Mouse (Mus musculus): ENCODE results near the gene Rab11fip4.

Rab11fip4 gene

DNA sequence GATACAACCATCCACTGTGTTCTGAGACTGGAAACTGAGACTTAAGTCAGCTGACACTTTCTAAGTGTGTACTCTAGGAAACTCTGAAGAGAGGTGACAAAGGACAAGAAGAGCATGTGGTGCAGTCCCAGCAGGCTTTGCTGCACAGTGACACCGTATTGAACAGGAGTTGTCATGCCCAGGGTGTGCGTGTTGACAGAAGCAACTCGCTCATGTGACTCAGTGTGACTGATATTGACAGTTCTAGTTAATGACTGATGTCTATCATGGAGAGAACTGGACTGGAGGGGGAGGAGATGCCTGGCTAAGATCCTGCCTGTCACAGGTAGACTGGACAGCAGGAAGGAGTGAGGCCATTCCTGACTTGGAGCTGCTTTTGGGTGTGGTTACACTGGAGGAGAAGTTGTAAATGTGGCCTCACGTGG lies 63.4 kb downstream of the Rab11fip4 start:
- DNase-seq (ENCODE audit: low read depth, low spot score) = no peak

DNA sequence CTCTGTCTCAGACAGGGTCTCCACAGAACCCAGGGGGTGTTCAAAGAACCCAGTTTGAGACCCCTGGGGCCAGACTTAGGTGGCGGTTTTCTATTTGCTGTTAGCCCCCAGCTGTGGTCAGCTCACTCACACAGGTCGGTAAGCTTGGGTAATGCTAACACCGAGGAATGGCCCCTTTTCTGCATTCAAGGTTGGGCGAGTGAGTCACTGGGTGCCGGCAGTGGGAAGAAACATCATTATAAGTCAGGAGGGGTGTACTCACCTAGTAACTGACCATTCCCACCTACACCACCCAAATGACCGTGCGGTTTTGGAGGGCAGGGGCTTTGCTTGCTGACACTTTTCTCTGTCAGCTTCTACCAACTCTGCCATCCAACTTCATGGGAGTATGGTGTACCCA lies 64.6 kb downstream of the Rab11fip4 start:
- DNase-seq (ENCODE audit: low read depth, low spot score) = no peak

DNA sequence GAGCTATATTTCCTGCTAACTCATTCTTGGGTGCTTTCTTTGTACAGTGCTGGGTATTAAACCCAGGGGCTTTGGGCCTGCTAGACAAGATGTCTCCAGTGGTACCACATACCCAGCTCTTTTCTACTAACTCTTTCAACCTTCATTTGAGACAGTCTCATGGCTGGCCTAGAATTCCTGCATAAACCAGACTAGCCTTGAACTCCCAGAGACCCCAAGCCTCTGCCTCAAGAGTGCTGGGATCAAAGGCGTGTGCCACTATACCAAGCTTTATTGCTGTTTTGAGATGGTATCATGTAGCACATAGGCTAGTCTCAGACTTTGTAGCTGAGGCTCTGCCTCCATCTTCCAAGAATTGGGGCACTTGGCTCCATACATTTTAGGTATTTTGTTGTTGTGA lies 65.5 kb downstream of the Rab11fip4 start:
- no peak for DNase-seq (ENCODE audit: low read depth, low spot score)

DNA sequence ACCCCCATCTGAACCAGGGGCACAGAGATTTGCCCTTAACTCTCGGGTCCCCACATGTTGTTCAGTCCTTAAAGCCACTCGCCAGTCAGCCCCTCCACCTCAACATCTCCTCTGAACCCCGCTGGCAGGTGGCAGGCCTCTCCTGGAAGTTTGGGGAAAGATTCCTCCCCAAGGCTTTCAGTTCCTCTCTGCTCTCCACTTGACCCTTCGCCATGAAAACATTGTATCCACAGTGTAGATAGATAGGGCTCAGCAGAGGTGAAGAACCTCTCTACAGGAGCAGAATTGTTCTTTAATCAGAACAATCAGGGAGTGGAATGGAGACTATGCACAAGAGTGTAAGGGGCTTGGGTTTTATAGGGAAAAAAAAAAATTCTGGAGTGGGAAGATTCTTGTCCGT lies 66.0 kb downstream of the Rab11fip4 start:
- no peak for DNase-seq (ENCODE audit: low read depth, low spot score)

DNA sequence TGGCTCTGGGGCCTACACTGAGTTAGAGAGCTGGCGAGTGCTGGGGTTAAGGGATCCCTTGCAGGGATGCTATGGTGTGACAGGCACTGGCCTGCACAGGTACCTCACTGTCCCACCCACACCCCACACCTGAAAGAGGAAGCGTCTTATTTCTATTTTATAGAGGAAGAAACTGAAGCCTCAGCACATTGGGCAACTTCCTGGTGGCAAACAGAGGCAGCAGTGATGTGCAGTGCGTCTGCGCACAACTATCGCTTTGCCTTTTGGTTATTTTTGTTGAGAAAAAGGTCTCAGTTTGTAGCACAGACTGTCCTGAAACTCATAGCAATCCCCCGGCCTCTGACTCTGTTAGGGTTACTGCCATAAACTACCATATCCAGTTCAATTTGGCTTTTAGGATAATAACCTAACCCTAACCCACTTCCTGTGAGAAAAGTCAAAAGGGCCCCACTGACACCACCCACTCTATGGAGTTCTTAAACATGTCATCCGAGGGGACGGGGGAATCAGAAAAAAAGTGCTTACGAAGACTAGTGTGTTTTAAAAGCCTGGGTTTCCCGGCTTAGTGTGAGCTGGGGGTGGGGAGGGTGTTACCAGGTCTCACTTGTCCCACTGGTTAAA lies 67.3 kb downstream of the Rab11fip4 start:
- DNase-seq (ENCODE audit: low read depth, low spot score) = no peak

DNA sequence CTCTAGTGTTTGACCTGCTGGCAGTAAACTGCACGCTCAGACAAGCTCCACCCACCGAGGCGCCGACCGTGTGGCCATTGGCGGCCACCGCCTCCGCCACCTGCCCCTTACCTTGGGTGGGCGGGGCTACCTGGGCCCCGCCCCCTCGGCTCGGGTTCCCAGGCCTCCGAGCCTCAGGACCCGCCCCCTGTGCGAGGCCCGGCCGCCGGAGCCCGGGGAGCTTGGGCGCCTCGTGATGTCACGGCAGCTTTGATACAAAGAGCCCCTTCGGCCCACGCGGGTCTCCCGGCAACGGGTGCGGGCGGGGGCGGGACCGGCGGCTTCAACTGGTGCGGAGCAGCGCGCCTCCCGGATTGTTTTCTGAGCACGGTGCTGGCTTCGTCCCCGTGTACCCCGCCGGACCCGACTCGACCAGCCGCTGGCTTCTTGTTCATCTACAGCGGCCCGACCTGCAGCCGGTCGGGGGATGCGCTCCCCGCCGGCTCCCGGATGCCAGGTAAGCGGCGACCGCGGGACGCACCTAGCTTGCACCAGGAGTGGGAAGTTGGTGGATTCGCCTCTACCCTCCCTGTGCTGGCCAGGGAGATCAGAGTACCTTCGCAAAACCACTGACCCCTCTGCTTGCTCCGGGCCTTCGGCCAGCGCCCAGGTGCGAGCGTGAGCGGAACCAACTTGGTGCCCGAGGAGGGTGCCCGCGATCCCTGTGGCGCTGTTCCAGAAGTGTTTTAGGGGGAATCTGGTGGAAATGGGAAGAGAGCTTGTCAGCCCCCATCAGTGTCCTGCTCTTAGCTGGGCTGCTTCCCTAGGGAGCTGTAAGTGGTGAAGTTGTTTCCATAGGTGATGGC lies 69.6 kb downstream of the Rab11fip4 start:
- peak; percentile 94 for DNase-seq (ENCODE audit: low read depth, low spot score)

DNA sequence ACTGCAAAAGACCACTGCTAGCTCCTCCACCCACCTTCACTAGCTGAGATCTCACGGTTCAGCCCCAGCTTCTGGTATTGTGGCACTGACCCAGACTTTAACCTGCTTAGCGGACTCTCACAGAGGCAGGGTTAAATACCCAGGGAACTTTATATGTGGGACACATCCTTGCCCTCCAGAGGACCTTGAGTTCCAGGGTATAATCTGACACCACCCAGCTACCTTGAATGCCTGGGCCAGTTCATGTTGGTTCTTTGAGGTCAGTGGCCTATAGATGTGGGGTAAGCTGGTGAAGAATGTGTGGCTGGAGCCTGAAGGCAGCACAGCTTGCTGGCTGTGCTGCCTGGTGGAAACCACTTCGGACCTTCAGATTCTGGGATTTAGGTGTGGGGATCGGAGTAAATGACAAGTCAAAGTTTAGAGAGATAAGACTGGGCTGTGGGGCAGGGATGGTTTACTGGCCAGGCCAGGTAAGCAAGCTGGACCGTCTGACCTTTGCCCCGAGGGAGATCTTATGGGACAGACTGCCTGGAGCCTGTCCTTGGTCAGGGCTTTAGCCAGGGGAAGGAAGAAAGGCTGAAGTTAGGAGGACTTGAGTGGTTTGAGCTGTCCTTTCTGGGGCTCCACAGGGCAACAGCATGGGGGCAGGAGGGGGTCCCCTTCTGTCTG lies 71.0 kb downstream of the Rab11fip4 start:
- no peak for DNase-seq (ENCODE audit: low read depth, low spot score)

DNA sequence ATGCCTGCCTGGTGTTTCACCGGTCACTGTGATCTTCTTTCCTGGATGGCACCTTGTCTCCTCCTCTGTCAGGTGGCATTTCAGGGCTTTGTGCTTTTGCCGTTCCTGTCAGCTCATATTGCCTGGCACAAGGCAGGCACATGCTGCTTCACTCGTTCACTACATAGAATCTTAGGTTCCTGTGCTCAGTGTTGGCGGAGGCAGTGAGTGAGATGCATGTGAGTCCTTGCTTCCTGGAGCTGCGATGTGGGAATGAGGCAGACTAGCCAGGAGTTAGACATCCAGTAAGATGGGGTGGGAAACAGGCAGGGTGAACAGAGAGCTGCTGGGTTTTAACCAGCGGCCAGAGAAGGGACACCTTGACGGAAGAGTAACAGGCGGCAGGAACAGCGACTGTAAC lies 72.1 kb downstream of the Rab11fip4 start:
- DNase-seq (ENCODE audit: low read depth, low spot score) = no peak

DNA sequence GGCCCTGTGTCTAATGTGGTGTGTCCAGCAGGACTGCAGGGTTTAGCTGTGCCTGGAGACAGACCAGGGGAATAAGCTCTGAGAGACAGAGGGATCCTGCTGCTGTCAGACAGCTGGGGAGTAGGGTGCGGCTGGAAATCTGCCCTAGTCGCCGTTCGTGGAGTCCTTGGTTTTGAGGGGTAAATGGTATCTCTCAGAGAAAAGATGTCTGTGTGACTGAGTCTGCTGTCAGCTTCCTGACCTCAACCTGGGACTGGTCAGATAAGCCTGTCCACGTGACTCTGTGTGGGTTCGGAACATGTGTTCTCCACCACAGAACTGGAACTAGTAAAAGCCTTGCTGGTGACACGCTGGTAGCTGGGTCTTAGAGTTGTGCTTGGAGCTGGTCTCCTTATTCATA lies 72.6 kb downstream of the Rab11fip4 start:
- no peak for DNase-seq (ENCODE audit: low read depth, low spot score)

DNA sequence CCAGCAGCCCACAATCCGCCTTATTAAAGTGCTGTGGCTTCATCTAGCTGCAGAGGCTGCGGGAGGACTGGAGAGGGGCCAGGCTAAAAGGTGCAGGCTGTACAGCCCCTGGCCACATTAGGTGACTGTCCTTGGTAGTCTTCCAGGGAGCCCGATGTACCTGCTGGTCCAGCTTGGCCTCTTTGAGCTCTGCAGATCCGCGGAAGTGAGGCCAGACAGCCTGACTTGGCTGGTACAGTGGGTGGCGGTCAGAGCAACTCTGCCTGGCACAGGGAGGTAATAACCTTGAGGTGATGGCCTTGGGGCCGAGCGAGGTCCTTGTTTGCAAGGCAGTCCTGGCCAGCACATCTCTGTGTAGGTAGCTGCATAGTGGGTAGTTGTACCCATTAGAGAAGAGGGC lies 75.5 kb downstream of the Rab11fip4 start:
- no peak for DNase-seq (ENCODE audit: low read depth, low spot score)

DNA sequence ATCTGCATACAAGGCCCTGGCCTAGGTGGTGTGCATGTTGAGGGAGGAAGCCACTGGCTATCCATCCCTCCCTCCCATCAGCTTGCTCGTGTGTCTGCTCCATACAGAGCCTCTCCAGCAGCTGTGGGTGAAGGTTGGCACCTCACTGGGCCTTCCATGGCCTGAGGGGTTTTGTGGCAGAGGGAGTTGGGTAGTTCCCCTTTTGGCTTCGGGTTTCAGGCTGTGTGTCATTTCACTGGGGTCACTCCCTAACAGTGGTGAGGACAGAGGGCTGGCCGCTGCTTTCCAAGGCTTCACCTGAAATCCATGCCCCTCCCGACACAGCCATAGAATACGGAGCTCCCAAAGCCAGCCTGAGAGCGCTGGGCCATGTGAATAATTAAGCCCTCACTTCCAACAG lies 78.2 kb downstream of the Rab11fip4 start:
- DNase-seq (ENCODE audit: low read depth, low spot score) = no peak

DNA sequence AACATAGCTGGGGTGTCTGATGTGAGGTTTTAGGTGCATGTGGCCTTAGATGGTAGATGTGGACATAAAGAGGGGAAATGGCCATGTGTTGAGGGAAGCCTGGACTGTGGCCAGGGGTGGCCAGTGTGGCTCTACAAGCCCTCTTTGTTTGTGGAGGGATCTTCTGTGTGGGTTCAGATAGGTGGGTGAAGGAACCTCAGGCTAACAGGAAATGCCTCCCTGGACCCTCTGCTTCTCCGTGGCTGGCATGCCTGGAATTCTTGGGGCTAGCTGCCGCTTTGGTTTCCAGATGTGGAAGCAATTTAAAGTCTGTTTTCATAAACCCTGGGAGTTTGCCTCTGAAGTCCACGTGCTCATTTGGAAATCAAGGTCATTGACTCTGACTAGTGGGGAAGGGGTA lies 78.9 kb downstream of the Rab11fip4 start:
- no peak for DNase-seq (ENCODE audit: low read depth, low spot score)

DNA sequence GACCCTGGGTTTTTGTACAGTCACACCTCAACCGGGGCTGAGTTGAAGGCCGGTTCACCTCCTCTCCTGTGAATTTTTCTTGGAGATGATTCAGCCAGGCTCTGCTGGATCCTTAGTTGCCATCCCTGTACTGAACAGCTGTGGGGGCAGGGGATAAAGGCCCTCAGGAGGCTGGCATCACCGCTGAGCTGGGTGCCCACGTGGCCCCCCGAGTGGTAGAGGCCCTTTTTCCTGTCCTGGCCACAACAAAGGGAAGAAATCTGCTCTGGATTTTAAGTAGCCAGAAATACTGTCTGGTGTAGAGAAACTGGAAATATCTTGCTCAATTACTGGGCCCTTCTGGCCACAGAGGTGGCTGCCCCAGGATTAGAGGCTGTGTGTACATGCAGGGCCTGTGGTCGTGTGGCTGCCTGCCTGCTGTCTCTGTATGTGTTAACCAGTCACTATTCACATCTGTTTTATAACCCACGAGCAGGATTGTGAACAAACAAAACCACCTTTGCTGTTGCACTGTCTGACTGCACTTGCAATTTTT lies 79.5 kb downstream of the Rab11fip4 start:
- DNase-seq (ENCODE audit: low read depth, low spot score) = no peak

DNA sequence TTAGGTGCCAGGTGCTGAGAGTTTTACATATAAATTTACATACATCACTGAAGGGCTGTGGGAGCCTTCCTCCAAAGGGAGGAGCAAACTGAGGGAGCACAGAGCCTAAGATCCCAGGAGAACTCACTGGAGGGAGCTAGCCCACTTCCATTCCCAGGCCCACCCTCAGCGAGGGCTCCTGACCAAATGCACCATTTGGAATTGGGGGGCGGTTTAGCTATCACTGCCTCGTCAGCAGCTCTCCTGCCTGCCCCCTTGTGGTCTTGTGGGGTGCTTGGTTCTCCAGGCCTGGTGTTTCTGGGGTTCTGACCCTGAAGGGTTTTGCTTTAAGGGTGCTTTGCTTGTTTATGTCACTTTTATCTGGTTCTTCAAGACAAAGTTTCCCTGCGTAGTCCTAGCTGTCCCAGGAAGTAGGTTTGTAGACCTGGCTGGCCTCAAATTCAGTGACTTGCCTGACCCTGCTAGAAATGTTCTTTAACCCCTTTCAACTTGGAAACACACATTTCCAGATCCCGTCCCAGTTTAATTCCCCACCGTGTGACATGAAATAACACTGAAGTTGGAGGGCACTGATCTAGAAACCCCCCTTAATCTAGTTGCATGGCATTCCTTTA lies 80.8 kb downstream of the Rab11fip4 start:
- no peak for DNase-seq (ENCODE audit: low read depth, low spot score)

DNA sequence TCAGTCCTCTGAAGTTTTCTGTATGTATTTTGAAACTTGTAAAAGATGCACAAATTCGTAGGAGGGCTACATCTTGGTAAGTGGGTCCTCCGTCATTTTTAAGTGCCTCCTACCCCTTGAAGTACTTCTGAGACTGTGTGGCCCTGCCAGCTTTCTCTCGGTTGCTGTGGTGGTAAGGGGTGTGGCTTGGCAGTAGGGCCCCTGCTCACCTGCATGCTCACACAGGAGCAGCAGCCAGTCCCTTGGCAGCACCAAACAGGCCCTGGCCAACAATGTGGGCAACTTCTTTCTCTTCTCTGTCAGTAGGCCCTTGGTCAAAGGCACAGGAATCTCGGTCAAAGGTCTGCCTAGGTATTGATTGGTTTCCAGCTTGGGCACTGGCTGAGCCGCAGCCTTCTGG lies 82.1 kb downstream of the Rab11fip4 start:
- no peak for DNase-seq (ENCODE audit: low read depth, low spot score)

DNA sequence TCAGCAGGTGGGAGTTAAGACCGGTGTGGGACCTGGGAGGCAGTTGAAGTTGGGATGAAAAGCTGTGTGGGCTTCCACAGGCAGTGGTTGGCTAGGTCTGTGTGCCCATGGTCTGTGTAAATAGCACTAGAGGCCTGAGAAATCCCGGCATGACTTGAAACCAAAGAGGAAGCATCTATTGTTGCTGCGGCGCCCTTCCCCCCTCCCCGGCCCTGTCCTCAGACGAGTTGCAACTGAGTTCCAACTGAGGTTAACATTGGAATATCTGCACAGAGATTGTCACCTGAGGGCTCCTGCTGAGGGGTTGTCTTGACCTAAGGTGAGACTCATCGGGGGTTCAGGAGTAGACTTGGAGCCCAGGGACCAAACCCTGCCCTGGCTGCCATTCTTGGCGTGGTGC lies 82.7 kb downstream of the Rab11fip4 start:
- DNase-seq (ENCODE audit: low read depth, low spot score) = no peak

DNA sequence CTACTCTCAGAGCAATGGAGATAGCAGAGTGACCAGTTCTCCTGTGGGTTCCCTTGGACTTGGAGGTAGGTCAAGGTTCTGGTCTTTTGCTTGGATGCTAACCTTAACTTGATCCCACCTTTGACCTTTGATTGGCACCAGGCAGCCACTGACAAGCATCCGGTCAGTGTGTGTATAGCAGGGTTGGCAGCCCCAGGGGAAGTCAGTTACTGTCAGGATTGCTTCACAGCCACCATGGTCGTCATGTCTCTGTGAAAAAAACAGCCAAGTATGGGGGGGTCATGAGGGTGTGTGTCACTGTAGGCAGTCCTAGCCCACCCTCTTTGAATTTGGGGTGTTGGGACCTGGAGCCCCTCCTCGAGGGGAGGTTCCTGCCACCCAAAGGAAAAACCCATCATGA lies 83.2 kb downstream of the Rab11fip4 start:
- no peak for DNase-seq (ENCODE audit: low read depth, low spot score)

DNA sequence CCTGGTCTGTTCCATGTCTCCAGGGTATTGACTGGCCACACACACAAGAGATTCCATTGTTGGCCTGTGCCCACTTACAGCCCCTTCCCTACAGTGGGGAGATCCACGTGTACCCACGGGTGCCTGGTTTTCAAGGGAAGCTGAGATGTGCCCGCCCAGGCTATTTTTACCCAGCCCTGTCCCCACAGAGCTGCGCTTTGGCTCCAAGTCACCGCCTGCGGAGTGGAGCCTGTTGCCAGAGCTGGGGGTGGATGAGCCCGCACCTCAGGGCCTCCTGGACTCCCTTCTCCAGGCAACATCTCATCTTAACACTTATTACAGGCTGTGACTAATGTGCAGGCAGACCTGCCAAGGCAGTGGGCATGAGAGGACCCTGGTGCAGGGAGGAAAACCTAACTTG lies 83.6 kb downstream of the Rab11fip4 start:
- no peak for DNase-seq (ENCODE audit: low read depth, low spot score)

DNA sequence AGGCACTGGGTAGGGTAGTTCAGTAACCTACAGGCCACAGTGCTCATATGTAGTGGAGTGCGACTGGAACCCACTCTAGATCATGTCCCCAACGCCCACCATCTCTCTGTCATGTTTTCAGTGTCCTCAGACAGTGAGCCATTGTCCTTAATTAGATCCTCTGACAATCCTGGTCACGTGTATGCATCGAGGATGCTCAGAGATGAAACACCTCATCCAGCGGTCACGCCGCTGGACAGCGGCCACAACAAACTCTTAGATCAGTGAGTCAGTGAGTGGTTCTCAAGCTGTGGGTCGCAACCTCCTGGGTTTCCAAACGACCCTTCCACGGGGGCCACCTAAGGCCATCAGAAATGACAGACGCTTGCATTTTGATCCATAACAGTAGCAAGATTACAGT lies 84.3 kb downstream of the Rab11fip4 start:
- no peak for DNase-seq (ENCODE audit: low read depth, low spot score)

DNA sequence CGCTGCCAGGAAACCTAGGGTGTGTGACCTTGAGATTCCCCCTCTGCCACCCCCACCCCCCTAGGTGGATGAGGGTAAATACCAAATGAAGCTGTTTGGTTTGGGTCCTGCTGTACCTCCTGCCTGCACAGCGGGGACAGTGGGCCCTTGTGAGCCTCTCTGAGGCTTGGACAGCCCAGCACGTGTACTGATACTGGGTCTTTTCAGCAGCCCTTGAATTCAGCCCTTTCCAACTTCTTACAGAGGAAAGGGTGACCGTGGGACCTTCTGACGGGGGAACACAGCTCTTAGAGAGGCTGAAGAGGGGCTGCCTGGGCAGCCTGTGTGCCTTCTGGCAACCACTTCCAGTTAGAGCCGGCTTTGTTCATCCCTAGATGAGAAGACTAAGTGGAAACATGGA lies 85.0 kb downstream of the Rab11fip4 start:
- no peak for DNase-seq (ENCODE audit: low read depth, low spot score)

DNA sequence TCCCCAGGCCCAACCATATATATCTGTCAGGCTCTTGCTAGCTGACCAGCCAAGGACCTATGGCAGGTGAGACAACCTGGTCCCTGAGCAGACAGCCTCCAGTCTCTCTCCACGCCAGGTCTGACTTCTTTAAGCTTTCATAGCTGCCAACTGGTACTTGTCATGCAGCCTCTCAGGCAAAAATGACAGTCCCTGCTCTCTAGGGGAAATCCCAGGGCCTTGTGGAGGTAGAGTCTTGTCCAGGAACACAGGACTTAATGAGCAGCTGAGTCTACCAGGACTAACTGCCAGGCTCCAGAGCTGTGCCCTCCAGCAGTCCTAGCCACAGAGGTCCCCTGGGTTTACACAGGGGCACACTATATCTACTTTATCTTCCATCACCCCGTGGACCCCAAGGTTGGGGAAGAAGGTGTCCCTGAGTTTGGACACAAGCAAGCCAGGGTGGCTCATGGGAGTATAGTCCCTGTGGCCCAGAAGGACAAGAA lies 85.5 kb downstream of the Rab11fip4 start:
- no peak for DNase-seq (ENCODE audit: low read depth, low spot score)

DNA sequence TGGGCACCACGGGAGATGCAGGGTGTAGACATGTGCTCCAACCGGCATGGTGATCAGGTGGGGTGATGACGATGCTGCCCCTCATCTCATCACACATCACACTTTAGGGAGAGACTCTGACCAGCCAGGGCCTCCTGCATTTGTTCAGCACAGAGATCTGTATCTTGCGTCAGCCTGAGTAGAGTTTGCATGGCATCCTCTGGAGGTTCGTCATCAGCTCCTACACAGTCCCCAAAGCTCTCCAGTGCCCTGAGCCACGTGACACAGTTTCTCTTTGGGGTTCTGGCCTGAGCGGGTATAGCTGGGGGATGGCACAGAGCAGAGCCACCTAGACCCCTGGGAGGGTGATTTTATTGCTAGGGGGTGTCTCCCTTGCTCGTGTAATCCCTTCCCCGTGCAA lies 86.4 kb downstream of the Rab11fip4 start:
- no peak for DNase-seq (ENCODE audit: low read depth, low spot score)

Data from WW6 (cell line).